Mouse (Mus musculus) kidney, adult 2 months (tissue): ENCODE results near the gene Rag1. TPM values are rescaled to one million over a fixed set of nuclear protein-coding genes. Genes with fewer than 3 reads are reported as not detected.

ENCODE experiments used
- DNase-seq: peaks from one replicate; pipeline ENCODE4 v3.0.0; 2021
- H3K27ac ChIP-seq: fragments of 200-500 bp; 2 replicates; pipeline ENCODE4 v1.5.1; 2012; ENCODE audit warnings: low read depth, low read length, control low read depth, inconsistent platforms; ENCODE audit not compliant: insufficient read depth
- H3K27me3 ChIP-seq: fragments of 200-500 bp; replicated peaks from 2 replicates; pipeline ENCODE4 v1.6.1; 2012; ENCODE audit warnings: mild to moderate bottlenecking, moderate library complexity, low read length, inconsistent platforms; ENCODE audit not compliant: control insufficient read depth, insufficient read depth
- H3K36me3 ChIP-seq: fragments of 200-500 bp; 2 replicates; pipeline ENCODE4 v1.6.1; 2012; ENCODE audit warnings: mild to moderate bottlenecking, moderate library complexity, low read length, inconsistent platforms; ENCODE audit not compliant: control insufficient read depth, insufficient read depth
- H3K4me1 ChIP-seq: fragments of 200-500 bp; 2 replicates; pipeline ENCODE4 v1.6.1; 2011; ENCODE audit warnings: low read length; ENCODE audit not compliant: control insufficient read depth, insufficient read depth
- H3K4me3 ChIP-seq: fragments of 200-500 bp; 2 replicates; pipeline ENCODE4 v1.5.1; 2011; ENCODE audit warnings: mild to moderate bottlenecking, low read depth, low read length, control low read depth; ENCODE audit not compliant: insufficient read depth
- CTCF ChIP-seq: fragments of 200-500 bp; conservative IDR thresholded peaks from 2 replicates; pipeline ENCODE4 v1.5.1; 2011; ENCODE audit warnings: low read depth, mild to moderate bottlenecking, control low read depth, low read length, moderate library complexity, mixed read lengths; ENCODE audit not compliant: insufficient read depth, insufficient read length
- POLR2A ChIP-seq: fragments of 200-500 bp; IDR thresholded peaks from one replicate; pipeline ENCODE4 v1.6.1; 2011; ENCODE audit warnings: low read depth, low read length, control low read depth
- WGBS: fragments of 180-500 bp; shearing (Covaris S2); methylation state at CpG from one replicate; pipeline ENCODE4 v1.1.7; 2018; 5-methylcytosine and 5-hydroxymethylcytosine counted together
- polyA plus RNA-seq: library from polyadenylated mRNA; depleted of rRNA; stranded (reverse); fragments of >200 nt; gene quantifications from 2 replicates; pipeline ENCODE4 v1.2.3, GENCODE M21; 2012

Gene Rag1
- polyA plus RNA-seq, 1 experiment: not detected

DNA sequence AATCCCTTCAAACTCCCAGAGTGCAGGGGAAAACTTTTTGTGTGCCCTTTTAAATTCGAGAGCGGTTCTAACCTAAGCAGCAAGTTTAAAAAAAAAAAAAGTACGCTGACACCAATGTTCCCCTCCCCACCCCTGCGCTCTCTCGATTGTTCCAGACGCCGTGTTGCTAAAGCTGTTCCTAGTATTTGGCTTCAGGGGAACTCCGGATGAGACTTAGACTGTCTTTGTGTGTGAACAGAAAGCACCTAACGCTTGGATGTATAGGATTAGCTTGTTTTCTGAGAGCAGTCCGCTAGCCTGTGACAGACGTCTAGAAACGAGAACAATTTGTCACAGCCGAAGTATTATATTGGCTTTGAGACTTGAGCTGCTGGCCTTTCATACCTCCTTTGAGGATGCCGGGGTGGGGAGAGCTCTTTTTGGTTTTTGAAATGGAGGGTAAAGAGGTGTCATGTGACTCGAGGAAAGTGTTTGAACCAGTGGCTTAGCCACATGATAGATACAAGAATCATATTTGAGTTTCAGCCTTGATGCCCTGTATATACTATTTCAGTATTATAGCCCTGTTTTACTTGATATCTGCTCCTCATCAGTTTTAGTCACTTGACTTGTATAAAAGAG lies 30.0 kb upstream of the Rag1 start:
- WGBS: 2% methylated on average over 15 of the region's 15 CpGs
- Histone ChIP-seq H3K36me3 (no peaks in the 10 kb centered on the region), H3K4me3 (peak overlapping the region; percentile 98), H3K4me1 (peaks cover 6% of the 10 kb centered on the region; the same call in 1 of the 2 replicates), H3K27ac (no peak overlapping the region), H3K27me3 (no peaks in the 10 kb centered on the region)
- DNase-seq: no peak
- TF ChIP-seq CTCF (no peak), POLR2A (no peak)

DNA sequence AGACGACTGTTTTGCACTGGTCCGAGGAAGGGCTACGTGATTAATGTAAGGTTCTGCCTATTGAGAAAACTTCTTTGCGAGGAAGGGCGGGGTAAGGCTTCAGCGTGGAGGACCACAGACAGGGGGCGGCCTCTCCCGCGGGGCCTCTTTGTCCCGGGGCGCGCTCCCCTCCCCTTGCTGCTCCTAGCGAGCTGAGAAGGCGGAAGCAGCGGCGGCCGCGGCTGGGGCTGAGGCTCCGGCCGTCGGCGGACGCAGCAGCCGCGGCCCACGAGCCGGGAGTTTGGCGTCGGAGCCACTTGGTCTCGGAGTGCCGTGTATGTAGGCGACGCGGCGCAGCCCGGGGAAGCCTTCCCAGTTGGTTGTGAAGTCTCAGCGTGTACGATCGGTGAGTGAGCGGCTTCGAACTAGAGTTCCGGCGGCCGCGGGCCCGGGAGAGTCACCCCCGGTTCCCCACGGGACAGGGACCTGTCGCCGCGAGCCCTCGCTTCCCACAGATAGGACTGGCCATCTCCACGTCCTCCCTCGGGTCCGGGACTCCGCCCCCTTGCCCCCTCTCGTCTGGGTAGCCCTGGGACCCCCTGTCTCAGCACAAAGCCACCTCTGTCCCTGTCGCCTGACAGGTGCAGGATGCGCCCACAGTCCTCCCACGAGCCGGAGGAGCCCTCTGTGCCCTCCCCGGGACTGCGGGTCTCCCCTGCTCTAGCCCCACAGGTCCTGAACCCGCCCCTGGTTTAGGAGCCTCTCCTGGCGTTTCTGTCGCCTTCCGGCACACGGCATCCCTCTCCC lies 29.1 kb upstream of the Rag1 start, which contains the start of gene Traf6:
TSS of gene Traf6 (plus strand) at position 194 of the 786 bp plus-strand sequence.
- H3K4me1 ChIP-seq: peaks cover 6% of the 10 kb centered on the region; the same call in 1 of the 2 replicates
- DNase-seq: peak; percentile 90
- H3K27me3 ChIP-seq: no peaks in the 10 kb centered on the region
- peak within 1 kb of the TSS; percentile 49; the same call in 1 of the 2 replicates for H3K27ac ChIP-seq
- no peaks in the 10 kb centered on the region for H3K36me3 ChIP-seq
- H3K4me3 ChIP-seq: peak within 1 kb of the TSS; percentile 98
- TF ChIP-seq POLR2A (peak; percentile 28), CTCF (peak; percentile 68)
- under 1% methylated on average over 68 of the region's 68 CpGs for WGBS

GRCm38 (mm10) chr2:101673547-101673946 lies 24.2 kb upstream of the Rag1 start:
- WGBS: 77% methylated on average over 3 of the region's 3 CpGs
- no peak for DNase-seq
- TF ChIP-seq CTCF: no peak
- TF ChIP-seq POLR2A: no peak
- Histone ChIP-seq H3K27me3 (no peaks in the 10 kb centered on the region), H3K27ac (no peak overlapping the region), H3K4me1 (peaks cover 2% of the 10 kb centered on the region; the same call in 1 of the 2 replicates), H3K36me3 (no peaks in the 10 kb centered on the region), H3K4me3 (no peak overlapping the region)

DNA sequence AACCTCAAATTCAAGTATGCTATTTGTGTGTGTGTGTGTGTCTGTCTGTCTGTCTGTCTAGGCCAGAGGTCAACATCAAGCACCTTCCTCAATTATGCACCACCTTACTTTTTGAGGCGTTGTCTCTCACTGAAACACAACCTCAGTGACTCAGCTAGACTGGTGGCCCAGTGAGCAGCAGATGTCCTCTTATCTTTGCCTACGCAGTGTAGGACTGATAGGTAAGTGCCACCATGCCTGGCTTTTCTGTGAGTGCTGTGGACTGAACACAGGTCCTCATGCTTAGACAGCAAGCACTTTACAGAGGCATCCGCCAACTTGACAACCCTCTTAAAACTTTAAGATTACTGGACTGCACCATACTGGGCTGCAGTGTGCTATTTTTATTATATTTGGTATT lies 19.4 kb upstream of the Rag1 start:
- no peak overlapping the region for H3K27ac ChIP-seq
- DNase-seq: no peak
- WGBS: 95% methylated on average over 3 of the region's 3 CpGs
- no peaks in the 10 kb centered on the region for H3K36me3 ChIP-seq
- H3K27me3 ChIP-seq: no peaks in the 10 kb centered on the region
- no peaks in the 10 kb centered on the region for H3K4me1 ChIP-seq
- no peak overlapping the region for H3K4me3 ChIP-seq
- TF ChIP-seq POLR2A: no peak
- no peak for TF ChIP-seq CTCF

- 88% methylated on average over 3 of the region's 3 CpGs for WGBS
- H3K36me3 ChIP-seq: no peaks in the 10 kb centered on the region
- no peak for DNase-seq
- H3K4me3 ChIP-seq: no peak overlapping the region
- no peak for TF ChIP-seq POLR2A
- no peak for TF ChIP-seq CTCF
- no peak overlapping the region for H3K27ac ChIP-seq
- H3K4me1 ChIP-seq: no peaks in the 10 kb centered on the region
- no peaks in the 10 kb centered on the region for H3K27me3 ChIP-seq
Measured at GRCm38 (mm10) chr2:101665703-101666092, 16.4 kb upstream of the Rag1 start.

- 25% methylated on average over 9 of the region's 9 CpGs for WGBS
- Histone ChIP-seq H3K4me1 (no peaks in the 10 kb centered on the region), H3K27me3 (no peaks in the 10 kb centered on the region), H3K36me3 (no peaks in the 10 kb centered on the region), H3K4me3 (no peak overlapping the region), H3K27ac (no peak overlapping the region)
- peak; percentile 85 for DNase-seq
- no peak for TF ChIP-seq POLR2A
- TF ChIP-seq CTCF: peak; percentile 96
Measured at GRCm38 (mm10) chr2:101665058-101665702, 15.9 kb upstream of the Rag1 start.

DNA sequence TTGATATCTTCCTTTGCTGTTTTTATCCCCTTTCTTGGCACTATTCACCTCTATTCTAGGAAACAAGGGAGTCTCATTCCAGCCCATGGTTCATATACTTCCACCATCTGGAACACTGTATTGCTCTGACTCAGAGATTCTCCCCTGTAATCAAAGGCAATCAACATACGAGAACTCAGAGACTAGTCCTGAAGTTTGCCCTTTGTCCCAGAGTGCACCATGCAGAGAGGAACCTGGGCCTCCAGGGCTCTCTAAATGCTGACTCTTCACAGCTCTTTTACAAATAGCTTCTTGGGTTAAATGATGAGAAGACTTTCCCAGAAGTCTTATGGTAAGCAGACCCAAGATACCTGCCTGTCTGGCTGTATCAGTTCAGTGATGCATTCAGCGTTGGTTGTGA lies 11.2 kb upstream of the Rag1 start:
- TF ChIP-seq CTCF (no peak), POLR2A (no peak)
- 50% methylated on average over 2 of the region's 2 CpGs for WGBS
- H3K27ac ChIP-seq: no peak overlapping the region
- peak; percentile 54 for DNase-seq
- H3K27me3 ChIP-seq: no peaks in the 10 kb centered on the region
- no peaks in the 10 kb centered on the region for H3K36me3 ChIP-seq
- no peaks in the 10 kb centered on the region for H3K4me1 ChIP-seq
- no peak overlapping the region for H3K4me3 ChIP-seq
